Mouse (Mus musculus): ENCODE measurements around the gene Upp2.

DNA sequence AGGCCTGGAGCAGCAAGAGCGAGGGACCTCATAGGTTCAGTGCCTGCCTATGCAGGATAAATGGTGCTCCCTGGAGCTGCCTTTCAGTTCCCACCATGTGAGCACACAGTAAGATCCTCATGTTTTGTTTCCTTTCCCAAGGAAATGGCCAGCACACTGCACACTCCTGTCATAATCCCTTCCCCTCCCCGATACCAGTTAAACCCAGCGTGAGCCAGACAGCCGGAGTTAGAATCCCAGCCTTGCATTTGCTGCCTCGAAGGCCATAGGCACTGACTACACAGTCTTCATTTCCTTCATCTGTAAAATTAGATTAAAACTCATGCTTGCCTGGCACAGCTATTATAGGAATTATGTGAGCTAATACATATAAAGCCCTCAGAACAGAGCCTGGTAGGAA, 37.7 kb upstream of the Upp2 start:
- TF ChIP-seq POLR2A (IDR thresholded peaks at IDR 0.05; ENCODE audit: extremely low read depth, insufficient read depth, low read length) (no peak), CTCF (IDR thresholded peaks at IDR 0.05; ENCODE audit: extremely low read depth, insufficient read depth, low read length) (no peak)

Measured in cortical plate, adult 2 months (tissue).